Mouse (Mus musculus): ENCODE measurements at regions not wholly inside any gene's neighbourhood (a gene's known extent, or its start where the extent isn't known, plus 50 kb on each side); places are given as distances from the start of the nearest gene placed in this dataset.

GRCm38 (mm10) chr6:51036074-51036473 is 381.8 kb upstream of the Npvf start:
- H3K4me1 ChIP-seq (ENCODE audit: control insufficient read depth, insufficient read depth, low read length): no peaks in the 10 kb centered on the region
- DNase-seq (ENCODE audit: low spot score) (no peak), ATAC-seq (ENCODE audit: insufficient read depth, low FRiP score, low TSS enrichment) (no peak)
- no peaks in the 10 kb centered on the region for H3K27me3 ChIP-seq (ENCODE audit: control insufficient read depth, insufficient read depth, low read length)
- 77% methylated on average over 4 of the region's 4 CpGs for WGBS
- no peak overlapping the region for H3K4me3 ChIP-seq (ENCODE audit: low read depth, low read length)
- H3K36me3 ChIP-seq (ENCODE audit: control insufficient read depth, insufficient read depth, low read length): no peaks in the 10 kb centered on the region
- H3K9me3 ChIP-seq (ENCODE audit: control insufficient read depth, low read length): no peaks in the 10 kb centered on the region
- H3K9ac ChIP-seq (ENCODE audit: low read length): no peak overlapping the region
- H3K27ac ChIP-seq (ENCODE audit: low read depth, low read length): no peak overlapping the region
- H3K4me2 ChIP-seq (ENCODE audit: low read depth): no peak overlapping the region

- H3K36me3 ChIP-seq (ENCODE audit: control insufficient read depth, insufficient read depth, low read length): no peaks in the 10 kb centered on the region
- DNase-seq (ENCODE audit: low spot score) (no peak), ATAC-seq (ENCODE audit: insufficient read depth, low FRiP score, low TSS enrichment) (no peak)
- no peaks in the 10 kb centered on the region for H3K27me3 ChIP-seq (ENCODE audit: control insufficient read depth, insufficient read depth, low read length)
- H3K4me1 ChIP-seq (ENCODE audit: control insufficient read depth, insufficient read depth, low read length): no peaks in the 10 kb centered on the region
- H3K4me3 ChIP-seq (ENCODE audit: low read depth, low read length): no peak overlapping the region
- 21% methylated on average over 1 of the region's 1 CpGs for WGBS
- H3K9me3 ChIP-seq (ENCODE audit: control insufficient read depth, low read length): no peaks in the 10 kb centered on the region
- H3K27ac ChIP-seq (ENCODE audit: low read depth, low read length): no peak overlapping the region
- no peak overlapping the region for H3K4me2 ChIP-seq (ENCODE audit: low read depth)
- H3K9ac ChIP-seq (ENCODE audit: low read length): no peak overlapping the region
These were observed 382.3 kb upstream of the Npvf start for GRCm38 (mm10) chr6:51036553-51036952.

GRCm38 (mm10) chr6:51036956-51037355 is 382.7 kb upstream of the Npvf start:
- ATAC-seq (ENCODE audit: insufficient read depth, low FRiP score, low TSS enrichment) (no peak), DNase-seq (ENCODE audit: low spot score) (no peak)
- no peak overlapping the region for H3K9ac ChIP-seq (ENCODE audit: low read length)
- no peaks in the 10 kb centered on the region for H3K4me1 ChIP-seq (ENCODE audit: control insufficient read depth, insufficient read depth, low read length)
- no peaks in the 10 kb centered on the region for H3K9me3 ChIP-seq (ENCODE audit: control insufficient read depth, low read length)
- no peak overlapping the region for H3K4me3 ChIP-seq (ENCODE audit: low read depth, low read length)
- WGBS: 67% methylated on average over 4 of the region's 4 CpGs
- no peak overlapping the region for H3K4me2 ChIP-seq (ENCODE audit: low read depth)
- H3K27me3 ChIP-seq (ENCODE audit: control insufficient read depth, insufficient read depth, low read length): no peaks in the 10 kb centered on the region
- H3K27ac ChIP-seq (ENCODE audit: low read depth, low read length): no peak overlapping the region
- no peaks in the 10 kb centered on the region for H3K36me3 ChIP-seq (ENCODE audit: control insufficient read depth, insufficient read depth, low read length)

- Histone ChIP-seq H3K9me3 (ENCODE audit: control insufficient read depth, low read length) (no peaks in the 10 kb centered on the region), H3K4me3 (ENCODE audit: low read depth, low read length) (no peak overlapping the region), H3K4me1 (ENCODE audit: control insufficient read depth, insufficient read depth, low read length) (no peaks in the 10 kb centered on the region), H3K27ac (ENCODE audit: low read depth, low read length) (no peak overlapping the region), H3K4me2 (ENCODE audit: low read depth) (no peak overlapping the region), H3K27me3 (ENCODE audit: control insufficient read depth, insufficient read depth, low read length) (no peaks in the 10 kb centered on the region), H3K9ac (ENCODE audit: low read length) (no peak overlapping the region), H3K36me3 (ENCODE audit: control insufficient read depth, insufficient read depth, low read length) (no peaks in the 10 kb centered on the region)
- ATAC-seq (ENCODE audit: insufficient read depth, low FRiP score, low TSS enrichment): no peak
- 58% methylated on average over 20 of the region's 20 CpGs for WGBS
- DNase-seq (ENCODE audit: low spot score): no peak
These were observed 385.4 kb upstream of the Npvf start for GRCm38 (mm10) chr6:51039486-51040180.

- no peak for ATAC-seq (ENCODE audit: insufficient read depth, low FRiP score, low TSS enrichment)
- no peaks in the 10 kb centered on the region for H3K4me1 ChIP-seq (ENCODE audit: control insufficient read depth, insufficient read depth, low read length)
- no peaks in the 10 kb centered on the region for H3K27me3 ChIP-seq (ENCODE audit: control insufficient read depth, insufficient read depth, low read length)
- no peak for DNase-seq (ENCODE audit: low spot score)
- 68% methylated on average over 7 of the region's 7 CpGs for WGBS
- no peak overlapping the region for H3K27ac ChIP-seq (ENCODE audit: low read depth, low read length)
- H3K4me3 ChIP-seq (ENCODE audit: low read depth, low read length): no peak overlapping the region
- no peak overlapping the region for H3K9ac ChIP-seq (ENCODE audit: low read length)
- H3K4me2 ChIP-seq (ENCODE audit: low read depth): no peak overlapping the region
- no peaks in the 10 kb centered on the region for H3K36me3 ChIP-seq (ENCODE audit: control insufficient read depth, insufficient read depth, low read length)
- no peaks in the 10 kb centered on the region for H3K9me3 ChIP-seq (ENCODE audit: control insufficient read depth, low read length)
These were observed 388.5 kb upstream of the Nfe2l3 start for GRCm38 (mm10) chr6:51043970-51044369.

- H3K4me2 ChIP-seq (ENCODE audit: low read depth): no peak overlapping the region
- H3K27me3 ChIP-seq (ENCODE audit: control insufficient read depth, insufficient read depth, low read length): no peaks in the 10 kb centered on the region
- DNase-seq (ENCODE audit: low spot score) (peak; percentile 28), ATAC-seq (ENCODE audit: insufficient read depth, low FRiP score, low TSS enrichment) (no peak)
- no peak overlapping the region for H3K4me3 ChIP-seq (ENCODE audit: low read depth, low read length)
- H3K4me1 ChIP-seq (ENCODE audit: control insufficient read depth, insufficient read depth, low read length): no peaks in the 10 kb centered on the region
- H3K36me3 ChIP-seq (ENCODE audit: control insufficient read depth, insufficient read depth, low read length): no peaks in the 10 kb centered on the region
- WGBS: 72% methylated on average over 14 of the region's 14 CpGs
- no peak overlapping the region for H3K9ac ChIP-seq (ENCODE audit: low read length)
- H3K27ac ChIP-seq (ENCODE audit: low read depth, low read length): no peak overlapping the region
- H3K9me3 ChIP-seq (ENCODE audit: control insufficient read depth, low read length): no peaks in the 10 kb centered on the region
These were observed 387.6 kb upstream of the Nfe2l3 start for GRCm38 (mm10) chr6:51044873-51045272.

- DNase-seq (ENCODE audit: low spot score): no peak
- Histone ChIP-seq H3K36me3 (ENCODE audit: control insufficient read depth, insufficient read depth, low read length) (no peaks in the 10 kb centered on the region), H3K27me3 (ENCODE audit: control insufficient read depth, insufficient read depth, low read length) (no peaks in the 10 kb centered on the region), H3K4me3 (ENCODE audit: low read depth, low read length) (no peak overlapping the region), H3K4me1 (ENCODE audit: control insufficient read depth, insufficient read depth, low read length) (peaks cover 6% of the 10 kb centered on the region), H3K9ac (ENCODE audit: low read length) (no peak overlapping the region), H3K27ac (ENCODE audit: low read depth, low read length) (no peak overlapping the region), H3K4me2 (ENCODE audit: low read depth) (no peak overlapping the region), H3K9me3 (ENCODE audit: control insufficient read depth, low read length) (no peaks in the 10 kb centered on the region)
- 51% methylated on average over 5 of the region's 5 CpGs for WGBS
- ATAC-seq (ENCODE audit: insufficient read depth, low FRiP score, low TSS enrichment): no peak
These were observed 380.0 kb upstream of the Nfe2l3 start for GRCm38 (mm10) chr6:51052451-51052921.

GRCm38 (mm10) chr6:51057229-51057628 is 375.2 kb upstream of the Nfe2l3 start:
- DNase-seq (ENCODE audit: low spot score) (no peak), ATAC-seq (ENCODE audit: insufficient read depth, low FRiP score, low TSS enrichment) (peak; percentile 53)
- H3K4me1 ChIP-seq (ENCODE audit: control insufficient read depth, insufficient read depth, low read length): peaks cover 19% of the 10 kb centered on the region
- no peaks in the 10 kb centered on the region for H3K27me3 ChIP-seq (ENCODE audit: control insufficient read depth, insufficient read depth, low read length)
- 44% methylated on average over 7 of the region's 7 CpGs for WGBS
- no peak overlapping the region for H3K9ac ChIP-seq (ENCODE audit: low read length)
- peak overlapping the region; percentile 45; the same call in 1 of the 2 replicates for H3K27ac ChIP-seq (ENCODE audit: low read depth, low read length)
- no peaks in the 10 kb centered on the region for H3K9me3 ChIP-seq (ENCODE audit: control insufficient read depth, low read length)
- H3K4me3 ChIP-seq (ENCODE audit: low read depth, low read length): no peak overlapping the region
- H3K36me3 ChIP-seq (ENCODE audit: control insufficient read depth, insufficient read depth, low read length): no peaks in the 10 kb centered on the region
- H3K4me2 ChIP-seq (ENCODE audit: low read depth): no peak overlapping the region
